7 mouse cellular contexts compared by ENCODE assay signal in genomic region chr7:25756011-25756410, GRCm38 (mm10). TPM values are rescaled to one million over a fixed set of nuclear protein-coding genes. Genes with fewer than 3 reads are reported as not detected.
A peak's percentile ranks its signal among the peaks of the same experiment; 100 is the strongest.
DNase-seq lines count a peak whose midpoint lies in the region; ATAC-seq lines count a peak whose summit lies in the region.

No protein-coding gene starts in this region.

- H3K4me1 ChIP-seq in embryonic facial prominence, embryonic 11.5 days (ENCODE audit: control insufficient read depth, insufficient read depth, low read length): no peaks in the 10 kb centered on the region
- H3K4me1 ChIP-seq in limb, embryonic 11.5 days (ENCODE audit: control insufficient read depth, insufficient read depth, low read length): peaks cover 9% of the 10 kb centered on the region; the same call in 1 of the 2 replicates
- peaks cover 19% of the 10 kb centered on the region for H3K4me1 ChIP-seq in midbrain, embryonic 14.5 days (ENCODE audit: control insufficient read depth, insufficient read depth, low read length)

- peak overlapping the region; percentile 65 for H3K4me2 ChIP-seq in embryonic facial prominence, embryonic 11.5 days (ENCODE audit: low read depth, low read length)
- peak overlapping the region; percentile 63 for H3K4me2 ChIP-seq in limb, embryonic 11.5 days (ENCODE audit: low read depth, severe bottlenecking)
- peak overlapping the region; percentile 96 for H3K4me2 ChIP-seq in midbrain, embryonic 14.5 days (ENCODE audit: low read length)

- peaks cover 8% of the 10 kb centered on the region for H3K36me3 ChIP-seq in embryonic facial prominence, embryonic 11.5 days (replicated peaks; ENCODE audit: control insufficient read depth, insufficient read depth, low read depth, low read length)
- no peaks in the 10 kb centered on the region for H3K36me3 ChIP-seq in limb, embryonic 11.5 days (ENCODE audit: control insufficient read depth, insufficient read depth, low read length)
- H3K36me3 ChIP-seq in midbrain, embryonic 14.5 days (ENCODE audit: control insufficient read depth, insufficient read depth, low read length): peaks cover 11% of the 10 kb centered on the region

- H3K27me3 ChIP-seq in embryonic facial prominence, embryonic 11.5 days (ENCODE audit: control insufficient read depth, insufficient read depth, low read length): no peaks in the 10 kb centered on the region
- H3K27me3 ChIP-seq in limb, embryonic 11.5 days (ENCODE audit: control insufficient read depth, insufficient read depth, low read length): no peaks in the 10 kb centered on the region
- H3K27me3 ChIP-seq in midbrain, embryonic 14.5 days (ENCODE audit: control insufficient read depth, insufficient read depth, low read length): no peaks in the 10 kb centered on the region

- peak; percentile 35 for ATAC-seq in embryonic facial prominence, embryonic 11.5 days (replicated peaks; ENCODE audit: insufficient number of reproducible peaks, low FRiP score, low TSS enrichment, low read depth)
- ATAC-seq in limb, embryonic 11.5 days (ENCODE audit: insufficient number of reproducible peaks, low FRiP score, low TSS enrichment, low read depth): peak; percentile 60
- ATAC-seq in midbrain, embryonic 14.5 days (ENCODE audit: low FRiP score, low TSS enrichment): no peak

- peak overlapping the region; percentile 60 for H3K9ac ChIP-seq in embryonic facial prominence, embryonic 11.5 days (replicated peaks; ENCODE audit: low read length)
- peak overlapping the region; percentile 38; the same call in 1 of the 2 replicates for H3K9ac ChIP-seq in limb, embryonic 11.5 days (ENCODE audit: low read length)
- H3K9ac ChIP-seq in midbrain, embryonic 14.5 days (replicated peaks; ENCODE audit: low read length): peak overlapping the region; percentile 45; the same call in 1 of the 2 replicates

- H3K27ac ChIP-seq in embryonic facial prominence, embryonic 11.5 days (replicated peaks; ENCODE audit: low read depth, low read length): peak overlapping the region; percentile 29
- H3K27ac ChIP-seq in limb, embryonic 11.5 days (replicated peaks; ENCODE audit: low read depth, low read length): peak overlapping the region; percentile 74
- peak overlapping the region; percentile 97 for H3K27ac ChIP-seq in midbrain, embryonic 14.5 days (replicated peaks; ENCODE audit: low read depth, low read length)

- WGBS in embryonic facial prominence, embryonic 11.5 days: 1% methylated on average over 18 of the region's 18 CpGs
- 1% methylated on average over 18 of the region's 18 CpGs for WGBS in limb, embryonic 11.5 days
- WGBS in midbrain, embryonic 14.5 days: under 1% methylated on average over 18 of the region's 18 CpGs

- H3K9me3 ChIP-seq in embryonic facial prominence, embryonic 11.5 days (replicated peaks; ENCODE audit: control insufficient read depth, low read length): no peaks in the 10 kb centered on the region
- no peaks in the 10 kb centered on the region for H3K9me3 ChIP-seq in limb, embryonic 11.5 days (ENCODE audit: control insufficient read depth, low read length)
- no peaks in the 10 kb centered on the region for H3K9me3 ChIP-seq in midbrain, embryonic 14.5 days (ENCODE audit: control insufficient read depth, low read length)

- DNase-seq in adrenal gland, postnatal 10 days: peak; percentile 94
- peak; percentile 91 for DNase-seq in embryonic facial prominence, embryonic 11.5 days (ENCODE audit: low spot score)
- DNase-seq in heart, adult 11 months: peak; percentile 99
- peak; percentile 92 for DNase-seq in kidney, adult 18-20 months
- DNase-seq in limb, embryonic 11.5 days (ENCODE audit: low spot score): peak; percentile 93
- DNase-seq in midbrain, embryonic 14.5 days: peak; percentile 89
- DNase-seq in spleen, adult 18-20 months: peak; percentile 89 to 91

- H3K4me3 ChIP-seq in embryonic facial prominence, embryonic 11.5 days (ENCODE audit: low read depth, low read length): peak overlapping the region; percentile 39
- peak overlapping the region; percentile 99 for H3K4me3 ChIP-seq in limb, embryonic 11.5 days (ENCODE audit: low read depth, low read length)
- H3K4me3 ChIP-seq in midbrain, embryonic 14.5 days (replicated peaks; ENCODE audit: low read depth, low read length): peak overlapping the region; percentile 96

RNA-seq across cellular contexts. Expression of gene Hnrnpul1, which starts 1.5 kb away (rescaled TPM):
- total RNA-seq in adrenal gland, postnatal 10 days (2021): 100 to 1,000 TPM; 114 to 125 TPM
- 73.3 and 76.8 TPM in 2 replicates for polyA plus RNA-seq in embryonic facial prominence, embryonic 11.5 days (2014; fragmentation: Nextera tagmentation; extraction: Ambion mirVana)
- polyA plus RNA-seq in limb, embryonic 11.5 days (2014; fragmentation: Nextera tagmentation; extraction: Ambion mirVana): 82.9 and 87.8 TPM in 2 replicates
- polyA plus RNA-seq in midbrain, embryonic 14.5 days (2014; fragmentation: Nextera tagmentation; extraction: Ambion mirVana): 52.1 and 61.6 TPM in 2 replicates

RNA-seq across cellular contexts. Expression of gene Axl, which starts 32.5 kb away (rescaled TPM):
- 10 to 100 TPM; 62.1 to 66.3 TPM for total RNA-seq in adrenal gland, postnatal 10 days (2021)
- polyA plus RNA-seq in embryonic facial prominence, embryonic 11.5 days (2014; fragmentation: Nextera tagmentation; extraction: Ambion mirVana): 30.3 and 36.4 TPM in 2 replicates
- polyA plus RNA-seq in limb, embryonic 11.5 days (2014; fragmentation: Nextera tagmentation; extraction: Ambion mirVana): 32.1 and 32.5 TPM in 2 replicates
- 9.3 and 20.2 TPM in 2 replicates for polyA plus RNA-seq in midbrain, embryonic 14.5 days (2014; fragmentation: Nextera tagmentation; extraction: Ambion mirVana)

RNA-seq across cellular contexts. Expression of gene Ccdc97, which starts 37.1 kb away (rescaled TPM):
- 10 to 100 TPM; 40.4 to 46.1 TPM for total RNA-seq in adrenal gland, postnatal 10 days (2021)
- 23.2 and 24.8 TPM in 2 replicates for polyA plus RNA-seq in embryonic facial prominence, embryonic 11.5 days (2014; fragmentation: Nextera tagmentation; extraction: Ambion mirVana)
- polyA plus RNA-seq in limb, embryonic 11.5 days (2014; fragmentation: Nextera tagmentation; extraction: Ambion mirVana): 33.1 and 35.3 TPM in 2 replicates
- polyA plus RNA-seq in midbrain, embryonic 14.5 days (2014; fragmentation: Nextera tagmentation; extraction: Ambion mirVana): 38.3 and 47.7 TPM in 2 replicates

Comparison
In these comparisons a context has a peak if more than half of its experiments do, and no peak if none do; other contexts are left out.
1. H3K27ac ChIP-seq: peak in every context shown above with its lines; median percentile 97 in midbrain, embryonic 14.5 days; 74 in limb, embryonic 11.5 days; 29 in embryonic facial prominence, embryonic 11.5 days.
2. H3K4me3 ChIP-seq: peak in every context shown above with its lines; median percentile 99 in limb, embryonic 11.5 days; 96 in midbrain, embryonic 14.5 days; 39 in embryonic facial prominence, embryonic 11.5 days.